Mouse (Mus musculus): Measurements from ENCODE around the gene Dapk1.
A peak's percentile ranks its signal among the peaks of the same experiment; 100 is the strongest.

Gene Dapk1

DNA sequence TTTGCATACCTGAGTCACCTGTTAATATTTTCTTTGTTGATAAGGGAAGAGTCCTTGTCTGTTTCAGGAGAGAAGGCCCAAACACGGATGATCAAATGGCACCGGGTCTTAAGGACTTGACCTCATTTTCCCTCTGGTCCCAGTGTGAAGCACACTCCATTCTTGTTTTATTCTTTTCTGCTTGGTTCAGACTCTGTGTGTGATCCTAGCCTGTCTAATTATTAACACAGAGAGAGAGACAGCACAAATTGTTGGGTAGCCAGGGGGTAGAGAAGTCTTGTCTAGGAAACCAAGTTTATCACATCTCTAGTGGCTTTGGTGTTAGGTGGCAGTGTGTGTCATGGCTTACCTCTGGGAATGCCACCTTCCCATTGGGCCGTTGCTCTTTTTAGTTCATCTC lies 62.3 kb downstream of the Dapk1 start:
- DNase-seq (ENCODE audit: low spot score): no peak

DNA sequence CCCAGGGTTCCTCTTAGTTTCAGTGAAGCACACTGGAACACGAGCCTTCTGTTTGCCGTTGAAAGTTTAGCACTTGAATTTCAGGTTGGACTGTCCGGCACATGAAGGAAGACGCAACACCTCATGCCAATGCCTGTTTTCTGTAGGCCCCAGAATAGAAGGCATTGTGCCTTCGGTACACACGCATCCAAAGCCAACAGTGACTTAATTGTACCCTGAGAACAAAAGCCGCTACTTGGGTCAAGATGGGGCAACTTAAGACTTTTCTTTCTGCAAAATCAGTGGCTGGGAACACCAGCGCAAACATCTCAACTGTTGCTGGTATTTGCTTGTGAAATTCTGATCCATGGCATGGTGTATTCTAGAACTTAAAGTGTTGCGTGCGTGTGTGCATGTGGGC lies 63.1 kb downstream of the Dapk1 start:
- no peak for DNase-seq (ENCODE audit: low spot score)

DNA sequence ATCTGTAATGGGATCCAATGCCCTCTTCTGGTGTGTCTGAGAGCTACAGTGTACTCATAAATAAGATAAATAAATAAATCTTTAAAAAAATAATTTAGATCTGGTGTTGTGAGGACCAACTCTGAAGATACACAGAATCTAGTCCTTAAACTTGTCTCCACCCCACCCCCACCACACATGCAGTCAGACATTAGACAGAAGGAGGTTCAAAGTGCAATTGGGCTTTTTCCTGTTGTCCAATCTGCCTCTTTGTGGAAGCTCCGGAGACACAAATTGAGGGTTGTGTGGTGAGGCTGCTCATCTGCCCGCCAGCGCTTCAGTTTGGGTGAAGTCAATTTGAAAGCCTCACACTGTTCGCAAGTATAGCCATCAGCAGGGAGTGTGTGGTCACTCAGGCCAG lies 63.7 kb downstream of the Dapk1 start:
- no peak for DNase-seq (ENCODE audit: low spot score)

DNA sequence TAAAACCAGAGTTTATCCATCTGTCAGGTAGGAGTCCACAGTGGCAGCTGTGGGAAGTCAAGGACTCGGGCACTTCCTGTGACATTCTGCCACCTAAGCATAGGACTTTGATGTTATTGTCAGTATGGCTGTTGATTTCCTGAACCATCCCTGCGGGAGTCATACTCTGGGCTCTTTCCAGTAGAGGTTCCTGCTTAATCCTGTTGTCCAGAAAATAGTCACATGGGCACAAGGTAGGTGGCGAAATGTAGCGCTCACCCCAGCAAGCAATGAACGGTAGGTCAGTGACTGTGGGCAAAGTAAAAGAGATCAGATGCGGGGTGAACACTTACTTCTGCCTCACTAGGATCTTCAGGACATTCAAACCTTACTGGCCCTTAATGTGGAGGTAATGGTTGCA lies 66.3 kb downstream of the Dapk1 start:
- no peak for DNase-seq (ENCODE audit: low spot score)

DNA sequence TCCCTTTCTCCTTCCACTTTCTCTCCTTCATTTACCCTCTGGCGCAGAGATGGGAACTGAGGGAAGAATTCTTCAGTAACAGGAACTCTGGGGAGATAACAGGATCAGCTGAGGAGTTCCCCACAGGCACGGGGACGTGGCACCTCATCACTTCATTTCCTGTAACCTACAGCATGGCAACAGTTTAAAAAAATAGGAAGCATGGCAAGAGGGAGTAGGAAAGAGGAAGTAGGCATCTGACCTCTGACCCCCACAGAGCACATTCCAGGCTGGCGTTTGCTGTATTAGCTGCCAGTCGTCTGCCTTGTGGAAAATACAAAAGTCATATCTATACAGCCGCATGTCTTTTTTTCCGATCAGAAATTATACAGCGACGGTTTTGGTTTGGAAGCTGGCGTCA lies 68.9 kb downstream of the Dapk1 start:
- DNase-seq (ENCODE audit: low spot score): no peak

DNA sequence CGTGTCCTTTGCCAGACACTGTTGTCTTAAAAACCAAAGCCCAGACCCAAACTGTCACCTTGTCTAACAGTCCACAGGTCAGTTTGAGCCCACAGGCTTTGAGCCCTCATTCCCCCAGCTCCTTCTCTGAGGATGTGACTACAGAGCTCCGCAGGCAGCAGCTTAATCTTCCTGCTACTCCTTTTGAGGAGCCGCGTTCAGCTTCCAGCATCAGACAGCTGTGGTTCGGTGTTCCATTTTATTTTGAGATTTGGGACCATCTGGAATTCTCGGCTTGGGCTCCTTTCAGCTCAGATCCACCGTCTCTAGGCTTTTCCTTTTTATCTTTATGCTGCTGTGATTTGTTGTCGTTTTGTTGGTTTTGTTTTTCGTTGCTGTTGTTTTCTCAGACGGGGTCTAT lies 69.5 kb downstream of the Dapk1 start:
- no peak for DNase-seq (ENCODE audit: low spot score)

DNA sequence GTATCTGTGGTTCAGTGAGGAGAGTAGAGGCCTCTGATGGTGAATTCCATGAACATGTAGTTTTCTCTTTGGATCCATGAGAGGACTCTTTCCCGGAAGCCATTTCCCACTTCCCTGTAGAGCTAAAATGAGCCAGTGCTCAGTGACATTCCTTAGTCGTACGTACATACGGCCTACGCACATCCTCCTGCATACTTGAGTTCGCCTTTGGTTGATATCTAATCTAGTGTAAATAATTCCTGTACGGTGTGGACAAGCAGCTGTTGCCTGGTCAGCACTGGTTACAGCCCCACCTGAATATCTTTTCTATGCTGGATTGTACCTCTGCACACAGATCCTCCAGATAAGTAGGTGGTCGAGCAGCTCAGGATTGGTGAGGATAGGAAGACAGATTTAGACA lies 70.5 kb downstream of the Dapk1 start:
- no peak for DNase-seq (ENCODE audit: low spot score)

DNA sequence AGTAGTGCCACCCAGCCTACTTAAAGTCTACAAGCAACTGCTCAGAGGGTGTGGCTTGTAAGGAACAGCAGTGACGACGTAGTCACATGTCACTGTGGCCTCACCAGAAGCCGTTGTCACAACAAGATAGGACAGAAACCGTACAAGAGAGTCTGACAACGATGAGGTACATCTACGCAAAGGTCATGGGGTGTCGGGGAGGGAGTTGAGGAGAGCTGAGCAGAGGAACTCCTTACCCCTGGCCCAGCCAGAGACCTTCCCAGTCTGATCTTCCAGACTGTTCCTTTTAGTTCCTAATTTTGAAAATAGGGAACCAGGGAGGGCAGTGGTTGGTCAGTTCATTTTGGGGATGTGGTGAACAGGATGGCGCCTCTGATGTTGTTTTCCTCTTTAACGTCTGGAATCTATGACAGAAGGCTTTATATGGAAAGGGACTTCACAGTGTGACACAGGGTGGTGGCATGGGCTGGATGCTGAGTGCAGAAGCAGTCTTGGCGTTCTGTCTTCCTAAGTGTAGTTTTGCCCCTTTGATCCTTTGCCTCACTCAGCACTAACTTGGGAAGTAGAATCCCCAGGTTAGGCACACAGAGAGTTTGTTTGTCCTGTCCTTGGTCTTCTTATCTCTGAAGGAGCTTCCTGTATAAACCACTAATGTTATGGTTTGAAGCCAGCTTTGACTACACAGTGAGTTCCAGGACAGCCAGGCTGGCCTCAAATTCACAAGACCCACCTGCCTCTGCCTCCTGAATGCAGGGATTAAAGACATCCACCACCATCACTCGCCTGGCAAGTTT lies 71.3 kb downstream of the Dapk1 start:
- DNase-seq (ENCODE audit: low spot score): no peak

DNA sequence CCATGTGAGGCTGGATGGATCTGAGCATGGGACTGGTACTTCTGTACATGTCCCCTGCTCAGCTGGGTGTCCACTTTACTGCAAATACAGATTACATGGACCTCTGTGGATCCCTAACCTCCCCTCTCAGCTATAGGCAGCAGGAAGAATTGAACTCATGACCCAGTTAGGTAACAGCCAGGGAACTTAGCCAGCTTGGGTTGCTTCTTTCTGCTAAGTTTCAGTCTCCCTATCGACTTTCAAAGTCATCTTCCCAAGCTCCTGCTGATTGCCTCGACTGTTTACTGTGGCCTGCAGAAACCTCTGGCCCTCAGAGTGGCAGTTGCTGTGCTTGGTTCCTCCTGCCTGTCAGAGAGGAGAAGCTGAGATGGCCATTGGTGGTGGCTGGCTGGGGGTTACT lies 72.6 kb downstream of the Dapk1 start:
- DNase-seq (ENCODE audit: low spot score): no peak

DNA sequence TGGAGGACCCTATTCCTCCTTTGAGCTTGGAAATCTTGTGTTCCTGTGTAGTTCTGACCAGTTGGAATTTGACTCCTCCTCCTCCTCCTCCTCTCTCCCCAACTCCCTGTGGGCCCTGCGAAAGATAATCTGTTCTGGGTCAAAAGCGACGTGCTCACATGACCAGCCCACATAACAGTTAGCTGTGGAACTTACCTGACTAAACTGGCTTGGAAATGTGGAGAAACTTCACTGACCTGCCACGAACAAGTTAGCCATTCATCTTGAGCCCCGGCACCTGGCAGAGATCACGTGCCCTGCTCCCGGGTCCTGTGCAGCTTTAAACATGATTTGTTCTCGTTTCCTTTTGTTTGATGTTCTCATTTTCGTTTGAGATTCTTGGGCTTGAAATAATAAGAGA lies 73.2 kb downstream of the Dapk1 start:
- no peak for DNase-seq (ENCODE audit: low spot score)

DNA sequence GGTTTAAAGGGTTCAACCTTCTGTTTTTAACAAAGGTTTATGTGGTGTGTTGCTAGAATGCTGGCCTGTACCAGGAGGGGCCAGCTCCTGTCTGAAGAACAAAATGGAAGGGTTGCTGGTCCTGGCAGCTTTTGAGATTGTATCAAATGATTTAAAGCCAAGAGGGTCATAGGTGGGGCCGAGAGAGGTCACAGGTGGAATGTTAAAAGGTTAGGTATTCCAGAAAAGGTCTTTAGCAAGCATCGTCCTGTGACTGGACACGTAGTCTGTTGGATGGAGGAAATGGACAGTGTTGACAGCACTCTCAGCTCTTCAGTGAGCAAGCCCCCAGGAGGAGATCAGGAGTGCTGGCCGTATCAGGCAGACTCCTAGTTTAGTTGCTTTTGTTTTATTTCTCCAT lies 73.7 kb downstream of the Dapk1 start:
- no peak for DNase-seq (ENCODE audit: low spot score)

DNA sequence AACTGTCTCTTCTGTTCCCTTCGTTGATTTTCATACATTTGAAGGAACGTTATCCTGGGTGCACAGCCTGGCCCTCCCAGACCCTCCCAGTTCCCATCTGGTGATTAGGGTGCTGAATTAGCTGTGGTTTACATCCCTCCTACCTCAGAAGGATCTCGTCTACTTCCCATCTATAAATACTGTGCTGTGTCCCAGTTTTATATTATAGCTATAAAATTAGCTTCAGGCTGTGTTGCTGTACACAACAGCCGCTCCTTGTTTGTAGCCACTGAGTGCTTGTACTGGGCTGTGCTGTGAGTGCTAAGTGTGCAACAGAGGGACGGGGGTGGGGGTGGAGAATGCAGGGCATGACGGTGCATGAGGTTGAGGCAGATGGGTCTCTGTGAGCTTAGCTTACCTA lies 77.2 kb downstream of the Dapk1 start:
- DNase-seq (ENCODE audit: low spot score): no peak

DNA sequence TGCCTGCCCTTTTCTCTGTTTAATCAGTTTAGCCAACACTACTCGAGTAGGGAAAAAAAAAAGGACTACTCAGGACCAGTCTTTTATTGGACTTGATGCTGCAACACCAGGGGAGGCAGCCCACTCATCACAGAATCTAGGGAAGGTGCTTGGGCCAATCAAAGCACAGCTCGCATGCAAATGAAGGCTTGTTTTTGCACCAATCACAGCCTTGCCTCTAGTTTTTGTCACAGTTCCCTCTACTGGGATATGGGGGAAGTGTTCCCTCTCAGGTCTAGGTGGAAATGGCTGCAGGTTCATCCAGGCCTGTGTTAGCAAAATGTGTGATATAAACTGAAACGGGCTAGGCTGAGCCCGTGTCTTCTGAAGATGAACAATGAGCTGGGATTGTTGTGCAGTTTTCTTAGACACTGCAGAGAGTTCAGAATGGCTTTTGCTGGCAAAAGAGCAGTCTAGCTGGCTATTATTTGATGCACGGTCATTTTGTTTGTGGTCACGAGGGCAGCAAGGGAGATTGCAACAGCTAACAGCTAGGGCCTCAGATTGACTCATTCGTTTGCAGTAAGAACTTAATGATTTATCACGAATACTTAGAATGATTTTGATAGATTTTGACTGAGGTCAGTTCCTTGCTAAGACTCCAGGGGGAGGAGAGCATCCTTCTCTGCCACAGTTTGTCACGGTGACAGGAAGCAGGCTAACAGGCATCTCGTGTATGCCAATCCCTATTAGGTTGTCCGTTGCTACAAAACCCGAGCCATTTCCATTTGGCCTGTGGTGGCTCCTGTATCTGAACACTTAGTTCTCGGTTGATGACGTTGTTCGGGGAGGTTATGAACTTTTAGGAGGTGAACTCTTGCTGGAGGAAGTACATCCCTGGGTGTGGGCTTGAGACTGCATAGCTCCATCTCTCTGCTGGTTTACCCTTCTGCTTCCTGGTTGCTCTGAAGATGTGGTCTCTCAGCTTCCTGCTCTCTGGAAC lies 81.3 kb downstream of the Dapk1 start:
- DNase-seq (ENCODE audit: low spot score): no peak

DNA sequence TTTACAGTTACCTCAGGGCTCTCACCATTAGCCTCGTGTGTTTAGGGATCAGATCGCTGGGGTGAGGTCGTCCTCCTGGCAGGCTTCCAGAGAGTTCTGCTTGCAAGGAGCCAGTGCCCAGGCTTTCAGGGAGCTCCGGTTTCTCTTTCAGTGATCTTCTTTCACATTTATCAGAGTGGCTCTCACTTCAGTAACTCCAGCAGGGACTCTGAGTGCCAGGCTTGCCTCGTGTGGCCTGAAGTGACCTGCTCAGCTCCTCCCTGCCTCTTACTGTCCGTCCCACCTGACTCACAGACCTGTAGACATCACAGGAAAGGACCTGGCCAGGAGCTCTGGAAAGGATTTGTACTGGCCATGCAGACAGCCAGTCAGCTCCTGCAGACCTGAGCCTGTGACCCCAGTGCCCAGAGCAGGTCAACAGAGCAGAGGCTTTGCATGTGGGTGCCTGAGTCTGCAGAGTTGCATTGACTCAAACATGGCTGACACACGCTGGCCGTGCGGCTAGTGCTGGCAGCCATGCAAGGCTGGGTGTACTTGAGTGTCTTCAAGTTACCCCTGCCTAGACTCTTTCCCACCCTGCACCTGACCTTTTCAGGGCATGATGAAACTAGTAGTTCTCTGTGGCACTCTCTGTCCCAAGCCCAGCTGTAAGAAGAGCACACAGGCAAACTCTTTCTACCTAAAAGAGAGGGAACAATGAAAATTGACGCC lies 82.5 kb downstream of the Dapk1 start:
- peak; percentile 33 for DNase-seq (ENCODE audit: low spot score)

DNA sequence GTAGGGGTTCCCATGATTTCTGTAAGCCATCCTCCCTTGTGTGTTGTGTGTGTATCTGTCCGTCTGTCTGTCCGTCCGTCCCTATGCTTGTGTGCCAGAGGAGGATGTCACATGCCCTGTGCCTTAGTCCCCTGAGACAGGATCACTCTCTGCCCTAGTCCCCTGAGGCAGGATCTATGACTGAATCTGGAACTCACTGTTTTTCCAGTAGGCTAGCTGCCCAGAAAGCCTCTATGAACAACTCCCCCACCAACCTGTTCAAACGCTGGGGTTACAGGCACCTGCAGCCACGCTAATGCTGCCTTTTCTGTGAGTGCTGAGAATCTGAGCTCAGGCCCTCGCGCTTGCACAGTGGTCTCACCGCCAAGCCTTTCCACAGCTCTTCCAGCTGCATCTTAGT lies 83.1 kb downstream of the Dapk1 start:
- DNase-seq (ENCODE audit: low spot score): no peak

DNA sequence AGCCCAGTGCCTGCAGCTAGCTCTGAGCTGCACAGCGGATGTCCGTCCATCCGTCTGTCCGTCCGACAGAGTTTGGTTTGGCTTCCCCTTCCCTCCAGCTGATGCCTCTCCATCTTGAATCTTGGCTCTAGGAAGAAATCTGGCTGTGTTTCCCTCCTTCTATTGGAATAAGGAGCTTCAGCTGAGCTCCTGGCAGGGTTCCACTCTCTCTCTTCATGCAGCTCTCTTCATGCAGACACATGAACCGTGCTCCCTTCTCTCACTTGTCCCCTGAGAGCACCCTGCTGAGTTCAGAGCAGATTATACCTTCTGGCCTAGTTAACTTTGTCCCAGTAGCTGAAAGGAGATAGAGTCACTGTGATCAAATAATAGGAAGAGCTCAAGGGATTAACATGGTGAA lies 83.5 kb downstream of the Dapk1 start:
- no peak for DNase-seq (ENCODE audit: low spot score)

DNA sequence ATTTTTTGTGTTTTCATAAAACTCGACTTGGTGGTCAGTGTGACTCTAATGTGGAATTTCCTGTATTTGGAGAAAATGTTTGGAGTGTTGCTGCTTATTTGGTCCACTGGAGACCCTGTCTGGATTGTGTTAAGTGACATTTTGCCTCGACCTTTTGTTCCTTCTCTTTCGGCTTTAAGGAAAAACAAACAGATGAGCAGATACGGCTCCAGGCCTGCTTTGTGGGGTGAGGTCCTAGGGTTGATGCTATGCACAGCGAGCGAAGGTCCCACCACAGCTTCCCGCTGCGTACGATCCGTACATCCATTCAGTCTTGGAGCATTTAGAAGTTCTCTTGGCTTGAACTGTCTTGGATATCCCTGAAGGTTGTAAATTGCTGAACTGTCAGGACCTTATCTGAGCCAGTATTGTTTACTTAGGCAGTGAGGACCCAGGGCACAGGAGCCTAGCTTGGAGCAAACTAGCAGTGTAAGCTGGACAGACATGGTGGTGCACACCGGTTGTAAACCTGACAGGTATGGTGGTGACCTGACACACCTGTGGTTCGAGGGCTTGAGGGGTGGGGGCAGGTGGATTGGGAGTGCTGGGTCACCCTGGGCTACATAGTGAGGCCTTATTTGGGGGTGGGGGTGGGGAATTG lies 84.4 kb downstream of the Dapk1 start:
- DNase-seq (ENCODE audit: low spot score): no peak

DNA sequence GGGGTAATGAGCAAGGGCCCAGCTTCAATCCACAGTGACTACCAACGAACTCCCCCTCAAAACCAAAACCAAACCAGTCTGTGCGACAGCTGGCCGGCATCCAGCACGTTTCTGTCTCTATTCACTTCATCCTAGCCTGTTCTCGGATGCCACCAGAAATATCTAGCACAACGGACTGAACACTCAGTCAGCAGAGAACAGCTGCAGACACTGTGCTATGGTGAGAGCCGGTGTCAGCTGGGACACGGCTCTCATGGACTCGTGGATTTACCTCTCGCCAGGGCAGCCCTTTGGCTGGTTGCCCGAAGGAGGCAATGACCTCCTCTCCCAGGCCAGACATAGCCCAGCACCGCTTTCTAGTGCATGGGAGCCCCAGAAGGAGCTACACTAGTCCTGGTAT lies 85.2 kb downstream of the Dapk1 start:
- DNase-seq (ENCODE audit: low spot score): peak; percentile 37

DNA sequence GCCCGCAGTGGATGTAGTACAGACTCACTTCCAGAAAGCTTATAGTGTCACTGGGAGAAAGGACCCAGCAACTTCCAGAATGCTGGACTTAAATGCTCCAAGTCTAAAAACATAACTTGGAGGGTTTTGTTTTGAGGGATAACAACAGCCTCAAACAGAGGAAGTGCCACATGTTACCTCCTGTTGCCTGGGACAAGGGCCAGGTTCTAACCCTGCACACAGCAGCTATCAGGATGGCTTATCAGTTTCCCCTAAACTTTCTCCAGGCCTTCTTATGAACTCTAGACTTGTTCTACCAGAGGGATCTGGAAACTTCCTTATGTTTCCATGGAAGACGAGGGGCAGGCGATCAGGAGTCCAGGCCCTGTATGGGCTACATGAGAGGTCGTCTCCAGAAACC lies 85.7 kb downstream of the Dapk1 start:
- no peak for DNase-seq (ENCODE audit: low spot score)

DNA sequence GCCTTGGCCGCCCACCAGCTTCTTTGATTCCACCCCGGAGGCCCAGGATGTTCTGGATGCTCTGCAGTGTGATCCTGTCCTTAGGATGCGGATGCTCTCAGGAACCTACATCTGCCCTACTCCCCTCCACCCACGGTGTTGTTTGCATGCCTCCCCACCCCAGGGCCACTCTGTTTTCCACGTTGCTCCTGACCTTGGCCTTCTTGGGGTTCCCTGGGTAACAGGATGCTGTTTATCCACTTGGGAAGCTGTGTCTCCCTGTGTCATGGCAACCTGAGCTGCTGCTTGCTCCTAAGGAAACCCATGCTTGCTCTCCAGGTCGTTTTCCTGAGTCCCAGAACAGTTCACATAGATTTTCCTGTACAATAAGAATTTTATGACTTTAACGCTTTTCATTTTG lies 86.1 kb downstream of the Dapk1 start:
- peak; percentile 35 for DNase-seq (ENCODE audit: low spot score)

DNA sequence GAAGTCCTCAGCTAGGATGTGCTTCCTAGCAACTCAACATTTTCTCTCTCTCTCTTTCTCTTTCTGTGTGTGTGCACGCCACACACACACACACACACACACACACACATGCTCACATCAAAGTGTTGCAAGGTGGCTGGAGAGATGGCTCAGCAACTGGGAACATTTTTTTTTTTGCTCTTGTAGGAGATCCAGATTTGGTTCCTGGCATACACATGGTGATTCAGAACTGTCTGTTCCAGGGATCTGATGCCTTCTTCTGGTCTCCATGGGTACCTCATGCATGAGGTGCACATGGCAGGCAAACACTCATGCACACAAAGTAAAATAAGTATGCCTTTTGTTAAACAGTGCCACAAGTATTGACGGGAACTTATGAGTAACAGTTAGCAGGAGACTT lies 89.2 kb downstream of the Dapk1 start:
- DNase-seq (ENCODE audit: low spot score): no peak

DNA sequence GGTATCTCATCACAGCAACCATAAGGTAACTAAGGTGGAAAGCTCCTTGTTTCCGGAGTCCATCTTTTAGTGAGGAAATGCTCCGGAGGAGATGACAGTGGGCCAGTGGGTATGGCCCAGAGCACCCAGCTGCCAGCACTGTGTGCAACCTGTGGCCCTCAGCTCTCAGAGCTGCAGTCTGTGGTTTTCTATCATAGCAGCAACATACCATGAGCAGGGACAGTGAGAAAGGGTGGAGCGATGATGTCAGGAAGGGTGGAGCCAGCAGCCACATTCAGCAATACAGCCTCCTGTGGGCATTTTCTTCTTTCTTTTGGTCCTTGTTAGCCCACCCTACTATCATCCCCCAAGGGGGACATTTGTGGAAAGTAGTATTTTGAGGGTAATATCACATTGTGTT lies 90.2 kb downstream of the Dapk1 start:
- DNase-seq (ENCODE audit: low spot score): no peak
